Mouse (Mus musculus) midbrain, embryonic 13.5 days (tissue): ENCODE data around the gene Leng9. TPM values are rescaled to one million over a fixed set of nuclear protein-coding genes. Genes with fewer than 3 reads are reported as not detected.

Experiments used
- ATAC-seq: fragments of 200-750 bp; cut with Nextera tagmentation; 2 replicates; pipeline ENCODE4 v1.8.0; 2017; ENCODE audit warnings: mild to moderate bottlenecking, moderate TSS enrichment, moderate library complexity
- H3K27ac ChIP-seq: fragments of 300-500 bp; sonication (generic); 2 replicates; pipeline ENCODE4 v1.5.1; 2015; ENCODE audit warnings: inconsistent platforms, mild to moderate bottlenecking, moderate library complexity
- H3K27me3 ChIP-seq: fragments of 300-500 bp; sonication (generic); 2 replicates; pipeline ENCODE4 v1.6.1; 2015; ENCODE audit warnings: mild to moderate bottlenecking, inconsistent platforms
- H3K36me3 ChIP-seq: fragments of 300-500 bp; sonication (generic); 2 replicates; pipeline ENCODE4 v1.6.1; 2015; ENCODE audit warnings: mild to moderate bottlenecking, inconsistent platforms
- H3K4me1 ChIP-seq: fragments of 300-500 bp; sonication (generic); replicated peaks from 2 replicates; pipeline ENCODE4 v1.6.1; 2015; ENCODE audit warnings: inconsistent platforms
- H3K4me2 ChIP-seq: fragments of 300-500 bp; sonication (generic); replicated peaks from 2 replicates; pipeline ENCODE4 v1.6.1; 2015; ENCODE audit warnings: moderate library complexity, mild to moderate bottlenecking, inconsistent platforms
- H3K4me3 ChIP-seq: fragments of 300-500 bp; sonication (generic); replicated peaks from 2 replicates; pipeline ENCODE4 v1.5.1; 2015; ENCODE audit warnings: mild to moderate bottlenecking, inconsistent platforms
- H3K9ac ChIP-seq: fragments of 300-500 bp; sonication (generic); replicated peaks from 2 replicates; pipeline ENCODE4 v1.6.1; 2015; ENCODE audit warnings: mild to moderate bottlenecking, inconsistent platforms
- H3K9me3 ChIP-seq: fragments of 300-500 bp; sonication (generic); 2 replicates; pipeline ENCODE4 v1.6.1; 2016; ENCODE audit warnings: mild to moderate bottlenecking, inconsistent platforms
- WGBS: fragments of 180-500 bp; shearing (Covaris S2); methylation state at CpG from one replicate; pipeline ENCODE4 v1.1.7; 2015; 5-methylcytosine and 5-hydroxymethylcytosine counted together
- polyA plus RNA-seq: library from polyadenylated mRNA; unstranded; fragments of >200 nt; fragmentation: Nextera tagmentation; extraction: Ambion mirVana; gene quantifications from 2 replicates; pipeline ENCODE4 v1.2.1, GENCODE M21; 2015

Gene Leng9
- polyA plus RNA-seq, 1 experiment from 2014 or later: 4.0 TPM

DNA sequence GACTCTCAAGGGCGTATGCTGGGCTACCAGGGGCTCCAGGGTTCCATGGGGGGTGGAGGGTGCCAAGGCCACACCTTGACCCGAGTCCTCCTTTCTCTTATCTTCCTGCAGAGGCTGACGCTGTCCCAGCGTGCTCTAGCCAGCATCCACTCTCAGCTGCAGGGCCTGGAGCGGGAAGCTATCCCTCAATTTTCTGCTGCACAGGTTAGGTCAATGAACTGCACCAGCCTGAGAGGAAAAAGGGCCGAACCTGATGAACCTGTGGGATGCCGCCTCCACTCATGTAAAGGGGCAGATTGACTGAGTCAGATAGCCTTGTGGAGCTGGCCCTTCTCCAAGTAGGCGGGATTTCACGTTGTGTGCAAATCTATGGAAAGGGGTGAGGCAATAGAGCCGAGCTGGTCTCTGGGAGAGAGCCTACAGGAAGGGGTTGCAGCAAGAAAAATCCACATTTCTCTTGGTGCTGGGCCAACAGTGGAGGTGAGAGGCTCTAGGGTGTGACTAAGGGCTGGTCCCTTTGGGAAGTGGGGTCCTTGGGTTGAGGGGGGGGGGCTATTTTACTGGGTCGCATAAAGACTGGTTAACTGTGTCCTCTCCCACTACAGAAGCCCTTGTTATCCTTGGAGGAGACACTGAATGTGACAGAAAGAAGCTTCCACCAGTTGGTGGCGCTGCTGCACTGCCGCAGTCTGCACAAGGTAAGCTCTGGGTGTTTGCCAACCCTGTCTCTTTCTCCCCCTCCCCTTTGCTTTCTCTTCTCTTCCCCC lies 19.3 kb downstream of the Leng9 start:
- H3K27me3 ChIP-seq: no peaks in the 10 kb centered on the region
- no peak overlapping the region for H3K4me3 ChIP-seq
- peak overlapping the region; percentile 75 for H3K27ac ChIP-seq
- peaks cover 59% of the 10 kb centered on the region for H3K36me3 ChIP-seq
- 40% methylated on average over 13 of the region's 13 CpGs for WGBS
- ATAC-seq: peak; percentile 75
- no peaks in the 10 kb centered on the region for H3K9me3 ChIP-seq
- peak overlapping the region; percentile 55 for H3K9ac ChIP-seq
- H3K4me2 ChIP-seq: peak overlapping the region; percentile 6; the same call in 1 of the 2 replicates
- H3K4me1 ChIP-seq: peaks cover 32% of the 10 kb centered on the region

DNA sequence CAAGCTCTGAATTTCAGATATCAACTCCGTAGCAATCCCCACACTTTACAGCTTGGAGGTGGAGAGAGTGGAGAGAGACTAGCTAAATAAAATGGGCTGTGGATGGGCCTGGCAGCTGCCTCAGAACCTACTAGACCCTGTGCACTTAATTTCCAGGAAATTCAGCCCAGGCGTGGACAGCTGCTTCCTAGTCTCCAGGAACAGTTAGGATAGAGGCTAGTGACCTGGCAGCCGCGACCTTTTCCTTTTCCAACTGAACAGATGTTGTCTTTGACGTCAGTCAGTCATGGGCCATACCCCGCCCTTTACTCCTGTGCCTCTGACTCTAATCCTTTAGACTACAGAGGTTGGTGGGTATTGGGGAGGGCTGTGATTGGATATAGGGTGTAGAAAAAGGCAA lies 21.3 kb downstream of the Leng9 start:
- no peak overlapping the region for H3K4me2 ChIP-seq
- H3K36me3 ChIP-seq: peaks cover 64% of the 10 kb centered on the region
- ATAC-seq: no peak
- 0 out of 2 replicates have a peak overlapping the region, but pooled peaks have one; percentile 25 for H3K27ac ChIP-seq
- WGBS: 65% methylated on average over 6 of the region's 6 CpGs
- H3K9me3 ChIP-seq: no peaks in the 10 kb centered on the region
- H3K4me3 ChIP-seq: no peak overlapping the region
- peaks cover 44% of the 10 kb centered on the region for H3K4me1 ChIP-seq
- H3K27me3 ChIP-seq: no peaks in the 10 kb centered on the region
- H3K9ac ChIP-seq: 0 out of 2 replicates have a peak overlapping the region, but pooled peaks have one; percentile 23

DNA sequence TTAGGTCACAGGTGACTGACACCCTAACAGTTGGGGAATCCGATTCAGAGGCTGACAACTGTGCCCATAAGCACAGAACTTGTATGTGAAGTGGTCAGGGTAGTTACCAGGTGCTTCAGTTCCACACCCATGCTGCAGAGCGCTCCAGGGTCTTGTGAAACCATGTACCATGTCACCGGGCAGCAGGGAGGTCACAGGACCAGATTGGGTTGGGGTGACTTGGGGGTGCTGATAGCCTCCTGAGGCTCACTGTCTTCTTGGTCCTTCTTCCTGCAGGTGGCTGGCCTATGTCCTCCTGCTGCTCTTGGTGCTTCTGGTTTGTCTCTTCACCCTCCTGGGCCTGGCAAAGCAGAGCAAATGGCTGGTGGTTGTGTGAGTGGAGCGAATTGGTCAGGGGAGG lies 22.3 kb downstream of the Leng9 start:
- H3K4me1 ChIP-seq: peaks cover 50% of the 10 kb centered on the region
- no peak for ATAC-seq
- H3K27ac ChIP-seq: no peak overlapping the region
- H3K4me2 ChIP-seq: no peak overlapping the region
- no peaks in the 10 kb centered on the region for H3K27me3 ChIP-seq
- H3K9me3 ChIP-seq: no peaks in the 10 kb centered on the region
- H3K36me3 ChIP-seq: peaks cover 56% of the 10 kb centered on the region
- no peak overlapping the region for H3K9ac ChIP-seq
- WGBS: 91% methylated on average over 4 of the region's 4 CpGs
- H3K4me3 ChIP-seq: no peak overlapping the region

DNA sequence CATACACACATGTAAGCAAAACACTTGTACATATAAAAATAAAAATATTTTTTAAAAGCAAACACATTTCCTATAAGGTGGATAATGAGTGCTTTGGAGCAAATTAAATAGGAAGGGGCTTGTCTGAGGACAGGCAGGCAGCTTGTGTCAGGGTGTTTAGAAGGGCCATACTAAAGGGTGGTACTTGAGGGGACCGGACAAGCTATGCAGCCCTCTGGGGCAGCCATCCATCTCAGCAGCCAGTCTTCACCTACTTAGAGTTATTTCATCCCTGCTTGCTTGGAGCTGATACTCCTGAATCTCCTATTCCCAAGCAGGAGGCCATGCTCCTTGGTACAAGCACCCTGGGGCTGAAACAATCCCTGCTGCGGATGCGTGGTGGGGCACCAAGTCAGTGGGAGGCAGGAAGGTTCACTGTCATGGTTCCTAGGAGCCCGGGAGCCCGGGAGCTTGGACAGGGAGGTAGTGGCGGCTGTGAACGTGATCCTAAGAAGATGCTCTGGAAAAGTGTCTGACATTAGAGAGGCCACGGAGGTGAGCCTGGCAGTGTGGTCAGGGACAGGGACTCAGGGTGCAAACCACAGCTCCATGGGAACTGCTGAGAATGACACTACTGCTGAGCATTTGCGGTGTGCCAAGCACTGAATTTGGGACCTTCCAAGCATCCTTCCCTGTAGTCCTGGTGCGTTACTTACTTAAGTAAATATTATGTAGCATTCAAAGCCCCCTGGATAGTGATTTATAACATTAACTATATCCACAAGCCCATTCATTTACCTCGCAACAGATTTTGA lies 23.0 kb downstream of the Leng9 start:
- no peak overlapping the region for H3K4me2 ChIP-seq
- 89% methylated on average over 11 of the region's 11 CpGs for WGBS
- H3K9me3 ChIP-seq: no peaks in the 10 kb centered on the region
- no peak for ATAC-seq
- no peaks in the 10 kb centered on the region for H3K27me3 ChIP-seq
- peaks cover 57% of the 10 kb centered on the region for H3K4me1 ChIP-seq
- H3K36me3 ChIP-seq: peaks cover 49% of the 10 kb centered on the region
- H3K4me3 ChIP-seq: no peak overlapping the region
- 0 out of 2 replicates have a peak overlapping the region, but pooled peaks have one; percentile 25 for H3K27ac ChIP-seq
- peak overlapping the region; percentile 19; the same call in 1 of the 2 replicates for H3K9ac ChIP-seq

DNA sequence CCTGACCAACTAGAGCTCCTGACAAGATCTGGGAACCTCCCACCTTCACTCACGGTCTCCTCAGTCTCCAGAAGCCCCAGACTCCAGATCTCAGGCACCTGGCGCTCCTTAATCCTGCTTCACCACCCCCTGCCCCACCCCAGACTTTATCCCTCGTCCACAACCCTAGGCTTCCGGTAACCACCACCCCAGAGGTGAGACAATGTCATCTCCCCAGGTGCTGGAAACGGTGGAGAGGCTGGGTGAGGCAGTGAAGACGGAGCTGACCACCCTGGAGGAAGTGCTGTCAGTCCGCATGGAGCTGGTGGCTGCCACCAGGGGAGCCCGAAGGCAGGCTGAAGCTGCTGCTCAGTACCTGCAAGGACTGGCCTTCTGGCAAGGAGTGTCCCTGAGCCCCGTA lies 24.9 kb downstream of the Leng9 start:
- Histone ChIP-seq H3K9ac (peak overlapping the region; percentile 54), H3K36me3 (peaks cover 42% of the 10 kb centered on the region), H3K9me3 (no peaks in the 10 kb centered on the region), H3K4me3 (0 out of 2 replicates have a peak overlapping the region, but pooled peaks have one; percentile 32), H3K27me3 (no peaks in the 10 kb centered on the region), H3K4me2 (peak overlapping the region; percentile 80), H3K4me1 (peaks cover 61% of the 10 kb centered on the region), H3K27ac (peak overlapping the region; percentile 94)
- 32% methylated on average over 9 of the region's 9 CpGs for WGBS
- no peak for ATAC-seq

DNA sequence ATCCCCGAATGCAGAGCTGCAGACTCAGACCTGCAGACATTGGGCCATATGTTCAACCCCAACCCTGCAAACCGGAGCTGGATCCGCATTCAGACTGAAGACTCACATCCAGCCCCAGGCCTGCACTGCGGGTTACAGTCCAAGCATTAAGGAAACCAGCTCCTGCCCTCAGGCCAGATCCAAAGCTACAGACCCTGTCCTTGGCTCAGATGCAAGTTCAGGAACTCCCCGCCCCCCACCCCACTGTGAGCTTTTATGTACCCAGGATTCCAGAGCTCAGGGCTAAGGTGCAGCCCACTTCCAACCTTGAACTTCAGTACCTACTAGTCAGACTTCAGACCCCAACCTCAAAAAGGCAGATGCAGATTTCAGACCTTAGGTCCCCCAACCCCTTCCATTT lies 25.3 kb downstream of the Leng9 start:
- Histone ChIP-seq H3K27ac (peak overlapping the region; percentile 94), H3K36me3 (peaks cover 42% of the 10 kb centered on the region), H3K27me3 (no peaks in the 10 kb centered on the region), H3K4me3 (peak overlapping the region; percentile 32), H3K4me2 (peak overlapping the region; percentile 80), H3K4me1 (peaks cover 65% of the 10 kb centered on the region), H3K9ac (peak overlapping the region; percentile 54), H3K9me3 (no peaks in the 10 kb centered on the region)
- WGBS: 3% methylated on average over 5 of the region's 5 CpGs
- ATAC-seq: peak; percentile 4

DNA sequence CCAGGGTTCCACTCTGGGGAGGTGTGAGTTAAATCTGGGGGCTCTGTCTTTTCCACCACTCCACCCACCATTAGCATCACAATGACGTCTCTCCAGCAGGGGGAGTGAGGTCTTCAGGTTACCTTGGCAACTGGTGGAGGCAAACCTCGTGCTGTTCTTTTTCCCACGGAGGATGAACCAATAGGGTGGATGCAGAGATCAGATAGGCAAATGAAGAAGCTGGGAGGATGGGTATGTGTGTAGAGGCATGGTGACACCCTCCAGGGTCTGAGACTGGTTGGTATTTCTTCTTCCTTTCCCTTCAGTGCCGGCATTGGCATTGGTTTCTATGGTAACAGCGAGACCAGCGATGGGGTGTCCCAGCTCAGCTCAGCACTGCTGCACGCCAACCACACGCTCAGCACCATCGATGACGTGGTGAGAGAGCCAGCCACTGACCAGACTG lies 25.8 kb downstream of the Leng9 start:
- peaks cover 38% of the 10 kb centered on the region for H3K36me3 ChIP-seq
- H3K9me3 ChIP-seq: no peaks in the 10 kb centered on the region
- H3K27me3 ChIP-seq: no peaks in the 10 kb centered on the region
- peak; percentile 87 for ATAC-seq
- H3K4me2 ChIP-seq: peak overlapping the region; percentile 80
- H3K4me3 ChIP-seq: peak overlapping the region; percentile 32
- H3K27ac ChIP-seq: peak overlapping the region; percentile 94
- WGBS: 0% methylated on average over 10 of the region's 10 CpGs
- peak overlapping the region; percentile 54; the same call in 1 of the 2 replicates for H3K9ac ChIP-seq
- peaks cover 71% of the 10 kb centered on the region for H3K4me1 ChIP-seq

DNA sequence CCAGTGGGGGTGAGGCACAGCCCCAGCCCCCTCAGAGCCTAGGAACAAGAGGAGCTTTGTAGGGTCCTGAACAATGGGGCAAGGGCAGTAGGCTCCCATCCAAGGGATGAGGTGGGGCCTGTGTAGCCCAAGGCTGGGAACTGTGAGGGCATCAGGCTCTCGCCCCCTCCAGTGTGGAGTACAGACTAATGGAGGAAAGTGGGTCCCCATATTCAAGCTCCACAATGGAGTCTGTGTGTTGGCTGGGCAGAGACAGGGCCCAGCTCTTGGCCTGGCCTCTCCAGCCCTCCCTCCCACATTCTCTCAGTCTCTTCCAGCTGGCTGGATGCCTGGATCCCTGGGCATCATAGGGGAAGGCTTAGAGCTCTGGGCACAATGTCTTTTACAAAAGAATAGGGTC lies 26.4 kb downstream of the Leng9 start:
- H3K9ac ChIP-seq: peak overlapping the region; percentile 39; the same call in 1 of the 2 replicates
- peaks cover 75% of the 10 kb centered on the region for H3K4me1 ChIP-seq
- peaks cover 32% of the 10 kb centered on the region for H3K36me3 ChIP-seq
- H3K4me2 ChIP-seq: peak overlapping the region; percentile 80
- ATAC-seq: peak; percentile 84
- H3K27me3 ChIP-seq: no peaks in the 10 kb centered on the region
- H3K27ac ChIP-seq: peak overlapping the region; percentile 94
- no peaks in the 10 kb centered on the region for H3K9me3 ChIP-seq
- 0% methylated on average over 1 of the region's 1 CpGs for WGBS
- H3K4me3 ChIP-seq: peak overlapping the region; percentile 32

DNA sequence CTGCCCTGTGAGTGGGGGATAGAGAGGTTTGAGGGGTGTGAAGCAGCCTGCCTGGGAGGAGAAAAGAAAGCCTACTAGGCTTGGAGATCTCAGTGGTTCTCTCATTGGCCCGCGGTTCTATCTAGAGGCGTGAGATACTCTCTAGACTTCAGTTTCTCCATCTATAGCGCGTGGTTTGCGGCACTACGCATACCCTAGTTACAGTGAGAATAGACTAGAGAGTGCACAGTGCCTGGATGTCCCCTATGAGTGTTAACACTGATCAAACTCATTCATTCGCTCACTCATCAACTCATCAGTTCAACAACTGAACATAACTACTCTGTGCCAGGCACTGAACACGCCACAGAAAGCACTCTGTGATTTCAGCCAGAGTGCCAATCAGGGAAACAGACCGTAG lies 27.4 kb downstream of the Leng9 start:
- Histone ChIP-seq H3K4me2 (peak overlapping the region; percentile 80), H3K27ac (peak overlapping the region; percentile 94), H3K36me3 (peaks cover 23% of the 10 kb centered on the region), H3K27me3 (no peaks in the 10 kb centered on the region), H3K9ac (0 out of 2 replicates have a peak overlapping the region, but pooled peaks have one; percentile 92), H3K9me3 (no peaks in the 10 kb centered on the region), H3K4me3 (peak overlapping the region; percentile 76; the same call in 1 of the 2 replicates), H3K4me1 (peaks cover 75% of the 10 kb centered on the region)
- ATAC-seq: no peak
- WGBS: 75% methylated on average over 10 of the region's 10 CpGs

DNA sequence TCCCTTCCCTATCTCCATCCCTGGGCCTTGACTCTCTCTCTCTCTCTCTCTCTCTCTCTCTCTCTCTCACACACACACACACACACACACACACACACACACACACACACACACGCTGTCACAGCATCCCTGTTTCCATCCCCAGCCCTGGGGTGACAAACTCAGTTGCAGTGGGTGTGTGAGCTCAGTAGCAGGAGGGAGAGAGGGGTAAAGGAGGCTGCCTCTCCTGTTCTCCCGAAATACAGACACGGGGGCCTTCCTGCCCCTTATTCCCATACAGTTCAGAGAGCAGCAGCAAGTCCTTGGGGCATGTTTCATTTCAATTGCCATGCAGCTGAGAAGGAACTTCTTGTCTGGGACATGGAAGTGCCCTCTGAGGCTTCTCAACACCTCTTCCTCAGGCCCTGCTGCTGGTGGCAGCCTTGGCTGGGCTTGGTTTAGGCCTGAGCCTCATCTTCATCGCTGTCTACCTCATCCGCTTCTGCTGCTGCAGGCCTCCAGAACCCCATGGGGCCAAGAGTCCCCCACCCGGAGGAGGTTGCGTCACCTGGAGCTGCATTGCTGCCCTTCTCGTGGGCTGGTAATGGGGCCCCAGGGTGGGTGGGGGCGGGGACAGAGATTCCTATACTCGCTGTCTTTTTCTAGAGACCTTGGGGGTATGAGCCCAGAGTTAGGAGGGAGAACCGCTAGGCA lies 28.0 kb downstream of the Leng9 start:
- H3K27me3 ChIP-seq: no peaks in the 10 kb centered on the region
- H3K9ac ChIP-seq: peak overlapping the region; percentile 92
- ATAC-seq: no peak
- WGBS: 47% methylated on average over 11 of the region's 11 CpGs
- no peaks in the 10 kb centered on the region for H3K9me3 ChIP-seq
- peak overlapping the region; percentile 94 for H3K27ac ChIP-seq
- H3K36me3 ChIP-seq: peaks cover 18% of the 10 kb centered on the region
- peak overlapping the region; percentile 76 for H3K4me3 ChIP-seq
- H3K4me1 ChIP-seq: peaks cover 77% of the 10 kb centered on the region
- H3K4me2 ChIP-seq: peak overlapping the region; percentile 80
